Comparison of ENCODE assay signal across 29 mouse cellular contexts in genomic region chr8:8876469-8876868, GRCm38 (mm10).
DNase-seq lines count a peak whose midpoint lies in the region; ATAC-seq and TF ChIP-seq lines count a peak whose summit lies in the region.
"Had no signal": no experiment of that assay in that cellular context is flagged by ENCODE, and none has a peak within 500 bp of the region (broad histone marks: within the 10 kb centered on the region; RNA-seq: fewer than 3 reads in every experiment).

No protein-coding gene starts in this region.

- H3K4me3 ChIP-seq in forebrain, embryonic 15.5 days, result no peak overlapping the region
- no peak overlapping the region for H3K4me3 ChIP-seq in forebrain, embryonic 12.5 days (replicated peaks)
- H3K4me3 ChIP-seq in hindbrain, embryonic 10.5 days, result no peak overlapping the region
- no peak overlapping the region for H3K4me3 ChIP-seq in hindbrain, embryonic 12.5 days
- H3K4me3 ChIP-seq in midbrain, embryonic 11.5 days (ENCODE audit: low read depth, low read length), result no peak overlapping the region
- no peak overlapping the region for H3K4me3 ChIP-seq in midbrain, postnatal 0 days (ENCODE audit: low read depth, low read length)
- H3K4me3 ChIP-seq: embryonic facial prominence, embryonic 10.5 days; embryonic facial prominence, embryonic 15.5 days; heart, embryonic 13.5 days; hindbrain, embryonic 15.5 days; intestine, embryonic 15.5 days; layer of hippocampus, adult 2 months; left cerebral cortex, adult 2 months; liver, embryonic 15.5 days; neural tube, embryonic 13.5 days had no signal

- WGBS in forebrain, embryonic 15.5 days, result 74% methylated on average over 6 of the region's 6 CpGs
- 73% methylated on average over 6 of the region's 6 CpGs for WGBS in forebrain, embryonic 12.5 days
- 74% methylated on average over 6 of the region's 6 CpGs for WGBS in hindbrain, embryonic 10.5 days
- WGBS in hindbrain, embryonic 12.5 days, result 73% methylated on average over 6 of the region's 6 CpGs
- WGBS in midbrain, embryonic 11.5 days, result 72% methylated on average over 6 of the region's 6 CpGs
- 75% methylated on average over 6 of the region's 6 CpGs for WGBS in midbrain, postnatal 0 days

- 0 out of 2 replicates have a peak, but pooled peaks cover 4% of the 10 kb centered on the region for H3K4me1 ChIP-seq in forebrain, embryonic 15.5 days
- H3K4me1 ChIP-seq in forebrain, embryonic 12.5 days, result peaks cover 13% of the 10 kb centered on the region; the same call in 1 of the 2 replicates
- peaks cover 42% of the 10 kb centered on the region for H3K4me1 ChIP-seq in hindbrain, embryonic 10.5 days (replicated peaks)
- peaks cover 21% of the 10 kb centered on the region for H3K4me1 ChIP-seq in hindbrain, embryonic 12.5 days
- H3K4me1 ChIP-seq in midbrain, embryonic 11.5 days (ENCODE audit: control insufficient read depth, insufficient read depth, low read length), result peaks cover 5% of the 10 kb centered on the region
- no peaks in the 10 kb centered on the region for H3K4me1 ChIP-seq in midbrain, postnatal 0 days (ENCODE audit: insufficient read depth, low read length)
- H3K4me1 ChIP-seq: embryonic facial prominence, embryonic 15.5 days; heart, embryonic 13.5 days; intestine, embryonic 15.5 days; liver, embryonic 15.5 days had no signal

- no peaks in the 10 kb centered on the region for H3K36me3 ChIP-seq in forebrain, embryonic 15.5 days
- H3K36me3 ChIP-seq in forebrain, embryonic 12.5 days (replicated peaks), result no peaks in the 10 kb centered on the region
- no peaks in the 10 kb centered on the region for H3K36me3 ChIP-seq in hindbrain, embryonic 10.5 days
- H3K36me3 ChIP-seq in hindbrain, embryonic 12.5 days, result no peaks in the 10 kb centered on the region
- H3K36me3 ChIP-seq in midbrain, embryonic 11.5 days (ENCODE audit: control insufficient read depth, insufficient read depth, low read length), result no peaks in the 10 kb centered on the region
- no peaks in the 10 kb centered on the region for H3K36me3 ChIP-seq in midbrain, postnatal 0 days (ENCODE audit: insufficient read depth, low read length)
- H3K36me3 ChIP-seq: embryonic facial prominence, embryonic 10.5 days; embryonic facial prominence, embryonic 15.5 days; G1E; heart, embryonic 13.5 days; hindbrain, embryonic 15.5 days; intestine, embryonic 15.5 days; liver, embryonic 15.5 days; neural tube, embryonic 13.5 days had no signal

- no peaks in the 10 kb centered on the region for H3K9me3 ChIP-seq in forebrain, embryonic 15.5 days
- H3K9me3 ChIP-seq in forebrain, embryonic 12.5 days, result no peaks in the 10 kb centered on the region
- peaks cover 7% of the 10 kb centered on the region; the same call in 1 of the 2 replicates for H3K9me3 ChIP-seq in hindbrain, embryonic 10.5 days
- H3K9me3 ChIP-seq in hindbrain, embryonic 12.5 days (replicated peaks), result no peaks in the 10 kb centered on the region
- peaks cover 3% of the 10 kb centered on the region; the same call in 1 of the 2 replicates for H3K9me3 ChIP-seq in midbrain, embryonic 11.5 days (ENCODE audit: control insufficient read depth, low read length)
- H3K9me3 ChIP-seq in midbrain, postnatal 0 days (ENCODE audit: low read length), result no peaks in the 10 kb centered on the region; the same call in 1 of the 2 replicates
- H3K9me3 ChIP-seq: embryonic facial prominence, embryonic 10.5 days; embryonic facial prominence, embryonic 15.5 days; G1E; heart, embryonic 13.5 days; hindbrain, embryonic 15.5 days; intestine, embryonic 15.5 days; liver, embryonic 15.5 days; neural tube, embryonic 13.5 days had no signal

- no peaks in the 10 kb centered on the region for H3K27me3 ChIP-seq in forebrain, embryonic 15.5 days
- H3K27me3 ChIP-seq in forebrain, embryonic 12.5 days, result peaks cover 42% of the 10 kb centered on the region
- peaks cover 33% of the 10 kb centered on the region for H3K27me3 ChIP-seq in hindbrain, embryonic 10.5 days (ENCODE audit: insufficient read depth, poor library complexity, severe bottlenecking)
- peaks cover 9% of the 10 kb centered on the region for H3K27me3 ChIP-seq in hindbrain, embryonic 12.5 days
- H3K27me3 ChIP-seq in midbrain, embryonic 11.5 days (ENCODE audit: control insufficient read depth, insufficient read depth, low read length), result peaks cover 68% of the 10 kb centered on the region
- H3K27me3 ChIP-seq in midbrain, postnatal 0 days (ENCODE audit: insufficient read depth, low read length), result peaks cover 6% of the 10 kb centered on the region; the same call in 1 of the 2 replicates
- H3K27me3 ChIP-seq: embryonic facial prominence, embryonic 15.5 days; heart, embryonic 13.5 days; hindbrain, embryonic 15.5 days; intestine, embryonic 15.5 days; liver, embryonic 15.5 days had no signal

- no peak overlapping the region for H3K27ac ChIP-seq in forebrain, embryonic 15.5 days (replicated peaks)
- no peak overlapping the region for H3K27ac ChIP-seq in forebrain, embryonic 12.5 days
- H3K27ac ChIP-seq in hindbrain, embryonic 10.5 days, result peak overlapping the region; percentile 78
- H3K27ac ChIP-seq in hindbrain, embryonic 12.5 days, result no peak overlapping the region
- H3K27ac ChIP-seq in midbrain, embryonic 11.5 days (ENCODE audit: low read depth, low read length), result no peak overlapping the region
- H3K27ac ChIP-seq in midbrain, postnatal 0 days (ENCODE audit: low read depth, low read length), result no peak overlapping the region
- H3K27ac ChIP-seq: embryonic facial prominence, embryonic 10.5 days; embryonic facial prominence, embryonic 15.5 days; heart, embryonic 13.5 days; hindbrain, embryonic 15.5 days; intestine, embryonic 15.5 days; layer of hippocampus, adult 2 months; left cerebral cortex, adult 2 months; liver, embryonic 15.5 days; neural tube, embryonic 13.5 days had no signal

- no peak overlapping the region for H3K9ac ChIP-seq in forebrain, embryonic 15.5 days (replicated peaks)
- no peak overlapping the region for H3K9ac ChIP-seq in forebrain, embryonic 12.5 days
- no peak overlapping the region for H3K9ac ChIP-seq in hindbrain, embryonic 12.5 days
- no peak overlapping the region for H3K9ac ChIP-seq in midbrain, embryonic 11.5 days (ENCODE audit: low read length)
- no peak overlapping the region for H3K9ac ChIP-seq in midbrain, postnatal 0 days (replicated peaks; ENCODE audit: low read length, poor library complexity, severe bottlenecking)
- H3K9ac ChIP-seq: embryonic facial prominence, embryonic 15.5 days; heart, embryonic 13.5 days; hindbrain, embryonic 15.5 days; intestine, embryonic 15.5 days; liver, embryonic 15.5 days; lung, embryonic 14.5 days; neural tube, embryonic 13.5 days had no signal

- H3K4me2 ChIP-seq in forebrain, embryonic 15.5 days (replicated peaks), result no peak overlapping the region
- no peak overlapping the region for H3K4me2 ChIP-seq in forebrain, embryonic 12.5 days
- H3K4me2 ChIP-seq in hindbrain, embryonic 12.5 days (replicated peaks), result no peak overlapping the region
- H3K4me2 ChIP-seq in midbrain, embryonic 11.5 days, result no peak overlapping the region
- no peak overlapping the region for H3K4me2 ChIP-seq in midbrain, postnatal 0 days (ENCODE audit: low read depth, low read length, poor library complexity, severe bottlenecking)
- H3K4me2 ChIP-seq: embryonic facial prominence, embryonic 15.5 days; heart, embryonic 13.5 days; hindbrain, embryonic 15.5 days; intestine, embryonic 15.5 days; liver, embryonic 15.5 days; lung, embryonic 14.5 days; neural tube, embryonic 13.5 days had no signal

- DNase-seq in hindbrain, embryonic 10.5 days (ENCODE audit: low spot score), result no peak
- DNase-seq in midbrain, embryonic 11.5 days (ENCODE audit: low spot score, missing footprints), result peak; percentile 89
- no peak for DNase-seq in midbrain, postnatal 0 days (ENCODE audit: low spot score)
- no peak for DNase-seq in c-Kit-positive CD71-positive TER-119-positive erythroid progenitor cells, embryonic 14.5 days (ENCODE audit: low spot score)
- DNase-seq: adrenal gland, adult 8-10 months; cerebellum, adult 8-10 months; cerebellum, postnatal 25 days; gastrocnemius, postnatal 25 days; heart, adult 18-20 months; heart, postnatal 10 days; kidney, adult 2 months; kidney, postnatal 36 days; lung, embryonic 14.5 days; lung, postnatal 14 days; thymus, adult 2 months; thymus, postnatal 4 days had no signal

- ATAC-seq in forebrain, embryonic 15.5 days (replicated peaks), result 0 out of 2 replicates have a peak, but pooled peaks have one; percentile 11
- ATAC-seq in forebrain, embryonic 12.5 days (ENCODE audit: low FRiP score), result no peak
- ATAC-seq in hindbrain, embryonic 12.5 days (ENCODE audit: low FRiP score), result no peak
- no peak for ATAC-seq in midbrain, embryonic 11.5 days (ENCODE audit: low FRiP score)
- ATAC-seq in midbrain, postnatal 0 days (ENCODE audit: low FRiP score), result no peak
- ATAC-seq: intestine, embryonic 15.5 days had no signal

- no peak for TF ChIP-seq CTCF in midbrain, postnatal 0 days (IDR thresholded peaks at IDR 0.05)
